Mouse (Mus musculus): ENCODE results near the gene Nxph4. TPM values are rescaled to one million over a fixed set of nuclear protein-coding genes. Genes with fewer than 3 reads are reported as not detected.

The Nxph4 gene
- polyA plus RNA-seq, 1 experiment: not detected

DNA sequence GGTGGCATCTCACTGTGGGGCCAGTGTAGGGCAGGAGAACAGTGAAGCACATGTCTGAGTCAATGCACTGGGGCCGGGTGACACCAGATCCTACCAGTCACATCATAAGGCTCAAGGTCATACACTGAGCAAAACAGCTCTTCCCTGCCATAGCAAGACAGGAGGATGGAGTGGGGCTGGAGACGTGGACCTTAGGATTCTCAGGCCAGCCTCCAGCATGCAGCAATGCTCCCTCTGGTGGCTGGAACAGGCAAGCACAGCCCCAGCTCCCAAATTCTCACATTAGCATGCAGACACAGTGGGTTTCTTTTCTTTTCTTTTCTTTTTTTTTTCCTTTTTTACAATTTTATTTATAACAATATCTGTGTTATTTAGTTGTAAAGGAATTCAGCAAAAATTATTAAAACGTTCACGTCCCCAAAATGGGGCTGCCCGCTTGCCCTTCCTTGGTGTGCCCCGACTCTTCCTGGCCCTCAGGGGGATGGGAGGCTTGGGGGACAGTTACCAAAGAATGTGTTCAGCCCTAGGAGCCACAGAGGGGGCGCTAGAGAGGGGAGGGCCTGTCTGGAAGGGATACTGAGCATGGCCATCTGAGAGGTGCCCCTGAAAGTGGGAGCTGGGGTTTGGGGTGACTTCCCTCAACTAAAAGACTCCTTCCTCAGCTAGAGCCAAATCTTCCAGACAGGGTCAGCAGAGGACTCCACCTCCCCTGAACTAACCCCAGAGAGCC is 3.7 kb upstream of the Nxph4 start:
- WGBS: 33% methylated on average over 7 of the region's 7 CpGs
- Histone ChIP-seq H3K27ac (ENCODE audit: control insufficient read depth, insufficient read depth, low read depth, low read length, poor library complexity) (no peak overlapping the region), H3K4me3 (replicated peaks; ENCODE audit: control insufficient read depth, low read depth, low read length) (no peak overlapping the region), H3K4me1 (ENCODE audit: control insufficient read depth, insufficient read depth, low read length) (peaks cover 3% of the 10 kb centered on the region)
- TF ChIP-seq POLR2A (IDR thresholded peaks at IDR 0.05; ENCODE audit: borderline replicate concordance, control insufficient read depth, low read depth, low read length): no peak
- TF ChIP-seq CTCF (IDR thresholded peaks at IDR 0.05; ENCODE audit: control insufficient read depth, insufficient read depth, low read length): peak; percentile 95

GRCm38 (mm10) chr10:127536586-127537314 is 2.4 kb upstream of the Nxph4 start:
- no peak overlapping the region for H3K27ac ChIP-seq (ENCODE audit: control insufficient read depth, insufficient read depth, low read depth, low read length, poor library complexity)
- H3K4me3 ChIP-seq (replicated peaks; ENCODE audit: control insufficient read depth, low read depth, low read length): no peak overlapping the region
- TF ChIP-seq CTCF (IDR thresholded peaks at IDR 0.05; ENCODE audit: control insufficient read depth, insufficient read depth, low read length): peak; percentile 38; the same call in 1 of the 2 replicates
- TF ChIP-seq POLR2A (IDR thresholded peaks at IDR 0.05; ENCODE audit: borderline replicate concordance, control insufficient read depth, low read depth, low read length): no peak
- 12% methylated on average over 8 of the region's 8 CpGs for WGBS
- H3K4me1 ChIP-seq (ENCODE audit: control insufficient read depth, insufficient read depth, low read length): peaks cover 3% of the 10 kb centered on the region

DNA sequence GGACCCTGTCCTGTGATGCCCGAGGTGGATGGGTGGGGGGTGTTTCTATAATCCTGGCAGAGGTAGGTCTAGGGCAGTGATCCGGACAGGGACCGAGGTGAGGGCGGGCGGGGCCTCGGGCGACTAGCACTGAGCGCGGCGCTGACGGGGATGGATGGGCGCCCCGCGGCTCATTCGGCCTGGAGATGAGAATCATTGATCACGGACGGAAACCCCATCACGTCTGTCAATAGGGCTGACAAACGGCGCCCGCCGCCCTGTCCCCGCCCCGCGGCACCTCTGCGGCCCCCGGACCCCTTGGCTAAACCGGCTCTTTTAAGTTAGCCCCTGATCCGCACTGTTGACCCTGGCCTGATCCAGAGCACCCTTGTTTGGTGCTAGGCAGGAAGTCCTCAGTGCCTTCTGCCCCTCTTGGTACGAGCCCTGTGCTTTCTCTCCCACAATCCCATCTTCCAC is 598 bp upstream of the Nxph4 start:
- Histone ChIP-seq H3K27ac (ENCODE audit: control insufficient read depth, insufficient read depth, low read depth, low read length, poor library complexity) (no peak overlapping the region), H3K4me1 (ENCODE audit: control insufficient read depth, insufficient read depth, low read length) (peaks cover 3% of the 10 kb centered on the region), H3K4me3 (replicated peaks; ENCODE audit: control insufficient read depth, low read depth, low read length) (no peak overlapping the region)
- WGBS: 5% methylated on average over 29 of the region's 30 CpGs
- TF ChIP-seq POLR2A (IDR thresholded peaks at IDR 0.05; ENCODE audit: borderline replicate concordance, control insufficient read depth, low read depth, low read length): no peak
- TF ChIP-seq CTCF (IDR thresholded peaks at IDR 0.05; ENCODE audit: control insufficient read depth, insufficient read depth, low read length): no peak

DNA sequence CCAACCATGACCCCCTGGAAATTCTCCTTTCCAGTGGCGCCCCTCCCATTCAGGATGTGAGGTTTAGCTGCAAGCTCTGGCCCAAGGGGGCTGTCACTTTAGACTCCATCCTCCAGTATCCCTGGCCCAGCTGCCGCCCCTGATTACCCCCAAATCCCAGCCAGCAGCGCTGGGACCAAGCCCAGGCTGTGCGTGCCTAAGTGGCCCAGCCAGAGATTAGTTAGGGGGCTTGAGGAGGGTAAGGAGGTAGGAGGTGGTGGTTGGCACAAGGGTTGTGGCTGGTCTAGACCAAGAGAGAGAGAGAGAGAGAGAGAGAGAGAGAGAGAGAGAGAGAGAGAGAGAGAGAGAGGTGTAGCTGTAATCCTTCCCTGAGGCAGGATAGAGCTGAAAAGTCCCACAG is 2.8 kb downstream of the Nxph4 start:
- Histone ChIP-seq H3K4me3 (replicated peaks; ENCODE audit: control insufficient read depth, low read depth, low read length) (no peak overlapping the region), H3K27ac (ENCODE audit: control insufficient read depth, insufficient read depth, low read depth, low read length, poor library complexity) (no peak overlapping the region), H3K4me1 (ENCODE audit: control insufficient read depth, insufficient read depth, low read length) (peaks cover 3% of the 10 kb centered on the region)
- WGBS: 17% methylated on average over 4 of the region's 4 CpGs
- TF ChIP-seq POLR2A (IDR thresholded peaks at IDR 0.05; ENCODE audit: borderline replicate concordance, control insufficient read depth, low read depth, low read length) (no peak), CTCF (IDR thresholded peaks at IDR 0.05; ENCODE audit: control insufficient read depth, insufficient read depth, low read length) (no peak)

GRCm38 (mm10) chr10:127530945-127531344 is 3.4 kb downstream of the Nxph4 start:
- peaks cover 3% of the 10 kb centered on the region for H3K4me1 ChIP-seq (ENCODE audit: control insufficient read depth, insufficient read depth, low read length)

GRCm38 (mm10) chr10:127527481-127527880 is 6.9 kb downstream of the Nxph4 start:
- Histone ChIP-seq H3K27ac (ENCODE audit: control insufficient read depth, insufficient read depth, low read depth, low read length, poor library complexity) (no peak overlapping the region), H3K4me3 (replicated peaks; ENCODE audit: control insufficient read depth, low read depth, low read length) (no peak overlapping the region), H3K4me1 (ENCODE audit: control insufficient read depth, insufficient read depth, low read length) (no peaks in the 10 kb centered on the region; the same call in 1 of the 2 replicates)
- 9% methylated on average over 17 of the region's 17 CpGs for WGBS
- TF ChIP-seq CTCF (IDR thresholded peaks at IDR 0.05; ENCODE audit: control insufficient read depth, insufficient read depth, low read length) (no peak), POLR2A (IDR thresholded peaks at IDR 0.05; ENCODE audit: borderline replicate concordance, control insufficient read depth, low read depth, low read length) (no peak)

More at GRCm38 (mm10) chr10:127530945-127531344, 3.4 kb downstream of the Nxph4 start:
- no peak overlapping the region for H3K4me3 ChIP-seq (replicated peaks; ENCODE audit: control insufficient read depth, low read depth, low read length)
- H3K27ac ChIP-seq (ENCODE audit: control insufficient read depth, insufficient read depth, low read depth, low read length, poor library complexity): no peak overlapping the region
- TF ChIP-seq CTCF (IDR thresholded peaks at IDR 0.05; ENCODE audit: control insufficient read depth, insufficient read depth, low read length) (no peak), POLR2A (IDR thresholded peaks at IDR 0.05; ENCODE audit: borderline replicate concordance, control insufficient read depth, low read depth, low read length) (no peak)
- WGBS: 6% methylated on average over 23 of the region's 25 CpGs

GRCm38 (mm10) chr10:127526681-127527080 is 7.7 kb downstream of the Nxph4 start:
- H3K4me1 ChIP-seq (ENCODE audit: control insufficient read depth, insufficient read depth, low read length): no peaks in the 10 kb centered on the region; the same call in none of the 2 replicates
- H3K4me3 ChIP-seq (replicated peaks; ENCODE audit: control insufficient read depth, low read depth, low read length): no peak overlapping the region
- TF ChIP-seq CTCF (IDR thresholded peaks at IDR 0.05; ENCODE audit: control insufficient read depth, insufficient read depth, low read length) (peak; percentile 19; the same call in 1 of the 2 replicates), POLR2A (IDR thresholded peaks at IDR 0.05; ENCODE audit: borderline replicate concordance, control insufficient read depth, low read depth, low read length) (no peak)
- WGBS: under 1% methylated on average over 26 of the region's 26 CpGs
- no peak overlapping the region for H3K27ac ChIP-seq (ENCODE audit: control insufficient read depth, insufficient read depth, low read depth, low read length, poor library complexity)

GRCm38 (mm10) chr10:127526048-127526447 is 8.3 kb downstream of the Nxph4 start:
- 2% methylated on average over 26 of the region's 26 CpGs for WGBS
- no peak for TF ChIP-seq CTCF (IDR thresholded peaks at IDR 0.05; ENCODE audit: control insufficient read depth, insufficient read depth, low read length)
- TF ChIP-seq POLR2A (IDR thresholded peaks at IDR 0.05; ENCODE audit: borderline replicate concordance, control insufficient read depth, low read depth, low read length): no peak
- Histone ChIP-seq H3K4me1 (ENCODE audit: control insufficient read depth, insufficient read depth, low read length) (no peaks in the 10 kb centered on the region; the same call in none of the 2 replicates), H3K27ac (ENCODE audit: control insufficient read depth, insufficient read depth, low read depth, low read length, poor library complexity) (no peak overlapping the region), H3K4me3 (replicated peaks; ENCODE audit: control insufficient read depth, low read depth, low read length) (no peak overlapping the region)
